Mouse (Mus musculus) right cerebral cortex, postnatal 4 days (tissue): ENCODE measurements around the gene Pvr.
A peak's percentile ranks its signal among the peaks of the same experiment; 100 is the strongest.

Source experiments
- DNase-seq: peaks from one replicate; pipeline ENCODE4 v3.0.0-alpha.2; 2022

The Pvr gene

GRCm38 (mm10) chr7:19920506-19921261, at the start of gene Pvr:
Gene Pvr (minus strand): TSS chr7:19921160.
- DNase-seq: peak; percentile 68

GRCm38 (mm10) chr7:19970196-19970595, 49.2 kb upstream of the Pvr start:
- no peak for DNase-seq

- no peak for DNase-seq
Observed at GRCm38 (mm10) chr7:19969541-19970090, 48.7 kb upstream of the Pvr start.

- DNase-seq: no peak
Observed at GRCm38 (mm10) chr7:19969106-19969505, 48.1 kb upstream of the Pvr start.

GRCm38 (mm10) chr7:19964985-19965579, 44.1 kb upstream of the Pvr start, which contains the start of gene Ceacam20:
Gene Ceacam20 (plus strand): TSS chr7:19965412.
- DNase-seq: no peak

- DNase-seq: no peak
Observed at GRCm38 (mm10) chr7:19962423-19962822, 41.5 kb upstream of the Pvr start.

DNA sequence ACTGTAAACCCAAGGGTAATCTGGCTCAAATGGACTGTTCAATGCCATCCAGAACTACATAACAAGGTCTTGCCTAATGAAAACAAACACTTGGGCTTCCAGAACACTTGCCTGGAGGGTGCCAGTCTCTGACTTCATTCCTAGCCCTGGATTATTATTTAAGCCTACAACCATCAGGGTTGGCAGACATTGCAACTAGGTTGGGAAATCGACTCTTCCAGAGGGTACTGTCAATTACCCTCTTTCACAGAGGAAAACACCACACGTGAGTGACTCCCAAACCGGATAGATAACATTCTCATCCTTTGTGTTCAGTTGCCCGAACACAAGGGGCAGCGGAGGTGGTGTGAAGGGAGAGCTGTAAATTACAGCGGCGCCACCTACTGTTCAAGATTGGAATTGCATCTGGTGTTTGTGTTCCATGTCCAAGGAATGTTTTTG, 35.4 kb upstream of the Pvr start:
- DNase-seq: peak; percentile 86

DNA sequence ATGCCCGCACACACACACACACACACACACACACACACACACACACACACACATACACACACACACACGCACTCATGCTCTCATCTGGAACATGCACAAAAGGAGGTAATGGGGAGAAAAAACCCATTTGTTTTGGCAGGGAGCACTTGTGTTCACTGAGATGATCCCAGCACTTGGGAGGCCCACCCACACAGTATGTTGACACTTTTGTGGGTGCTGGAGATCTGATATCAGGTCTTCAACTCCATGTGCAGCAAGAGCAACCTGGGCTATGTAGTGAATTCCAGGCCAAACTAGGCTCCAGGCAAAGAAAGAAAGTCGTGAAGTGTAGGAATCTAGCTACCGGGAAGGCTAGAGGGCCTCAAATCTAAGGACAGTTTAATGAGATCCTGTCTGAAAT, 34.9 kb upstream of the Pvr start:
- DNase-seq: no peak

DNA sequence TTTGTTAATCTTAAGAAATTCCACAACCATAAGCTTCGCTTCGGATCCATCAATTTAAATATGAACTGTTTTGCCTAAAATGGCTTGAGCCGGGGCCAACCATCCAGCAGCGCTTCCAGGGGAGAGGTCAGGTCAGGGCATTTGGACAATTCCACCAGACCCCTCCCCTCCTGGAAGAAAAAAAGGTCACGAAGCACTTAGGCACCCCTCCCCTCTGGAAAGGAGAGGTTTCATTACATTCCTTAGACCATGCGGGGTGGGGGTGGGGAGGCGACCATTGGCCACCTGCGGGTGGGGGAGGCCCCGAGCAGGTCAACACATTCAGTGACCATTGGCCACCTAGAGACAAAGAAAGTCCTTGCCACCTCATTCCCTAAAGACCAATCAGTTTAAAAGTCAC, 32.1 kb upstream of the Pvr start:
- DNase-seq: no peak

DNA sequence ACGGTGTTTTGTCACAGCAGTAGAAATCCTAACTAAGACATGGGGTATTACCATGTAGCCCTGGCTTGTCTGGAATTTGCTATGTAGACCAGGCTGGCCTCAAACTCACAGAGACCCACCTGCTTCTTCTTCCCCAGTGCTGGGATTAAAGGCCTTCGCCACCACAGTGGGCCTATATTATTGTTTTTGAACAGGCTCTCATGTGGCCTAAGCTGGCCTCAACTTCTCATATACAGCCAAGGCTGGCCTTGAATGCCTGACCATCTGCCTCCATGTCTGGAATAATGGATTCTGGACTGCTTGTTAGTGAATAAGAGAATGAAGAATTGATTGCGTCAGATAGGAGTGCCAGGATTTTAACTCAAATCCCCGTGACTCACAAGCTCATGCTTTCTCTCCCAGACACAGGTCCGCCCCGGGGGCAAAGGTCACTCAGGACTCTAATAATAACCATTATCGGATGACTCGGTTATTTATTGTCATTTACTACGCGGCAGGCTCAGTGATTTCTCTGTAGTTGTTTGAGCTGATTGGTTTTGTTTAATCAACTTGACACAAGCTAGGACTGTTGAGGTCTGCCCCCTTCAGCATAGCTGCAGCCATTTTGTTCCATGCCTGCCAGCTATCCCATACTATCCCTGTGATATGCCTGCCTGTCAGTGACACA, 31.5 kb upstream of the Pvr start:
- DNase-seq: no peak

- no peak for DNase-seq
Observed at GRCm38 (mm10) chr7:19950589-19950988, 29.6 kb upstream of the Pvr start, which contains the start of gene Igsf23. Gene Igsf23 (minus strand): TSS chr7:19950756.

GRCm38 (mm10) chr7:19949996-19950395, 29.0 kb upstream of the Pvr start:
- no peak for DNase-seq

- no peak for DNase-seq
Observed at GRCm38 (mm10) chr7:19948956-19949355, 28.0 kb upstream of the Pvr start.

DNA sequence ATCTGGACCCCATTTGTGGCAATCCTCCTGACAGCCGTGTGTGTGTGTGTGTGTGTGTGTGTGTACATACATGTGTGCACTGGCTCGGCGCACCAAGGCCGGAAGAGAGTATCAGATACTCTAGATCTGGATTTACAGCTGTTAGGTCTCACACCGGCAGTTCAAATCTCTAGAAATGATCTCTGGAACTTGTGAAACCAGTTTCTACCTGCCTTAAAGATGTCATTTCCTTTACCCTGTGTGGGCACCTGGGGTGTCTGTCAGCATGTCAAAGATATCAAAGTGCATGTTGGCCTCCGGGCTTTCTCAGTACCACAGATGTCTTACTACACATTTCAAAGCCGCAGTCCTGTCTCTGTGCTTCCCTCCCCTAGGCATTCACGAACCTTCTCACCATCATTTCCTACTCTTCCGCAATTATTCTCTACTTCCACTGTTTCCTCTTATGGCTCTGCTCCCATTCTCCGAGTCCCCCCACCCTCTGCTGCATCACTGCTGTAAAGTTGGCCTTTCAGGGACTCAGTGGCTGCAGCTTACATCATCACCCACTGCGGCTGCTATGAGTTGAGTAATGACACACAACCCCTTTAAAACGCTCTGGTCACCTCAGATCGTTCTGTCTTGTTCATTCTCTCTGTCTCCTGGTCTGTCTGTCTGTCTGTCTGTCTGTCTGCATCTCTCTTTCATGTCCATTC, 25.0 kb upstream of the Pvr start:
- DNase-seq: no peak

- DNase-seq: no peak
Observed at GRCm38 (mm10) chr7:19945201-19945600, 24.2 kb upstream of the Pvr start.

- no peak for DNase-seq
Observed at GRCm38 (mm10) chr7:19944709-19945108, 23.7 kb upstream of the Pvr start.

DNA sequence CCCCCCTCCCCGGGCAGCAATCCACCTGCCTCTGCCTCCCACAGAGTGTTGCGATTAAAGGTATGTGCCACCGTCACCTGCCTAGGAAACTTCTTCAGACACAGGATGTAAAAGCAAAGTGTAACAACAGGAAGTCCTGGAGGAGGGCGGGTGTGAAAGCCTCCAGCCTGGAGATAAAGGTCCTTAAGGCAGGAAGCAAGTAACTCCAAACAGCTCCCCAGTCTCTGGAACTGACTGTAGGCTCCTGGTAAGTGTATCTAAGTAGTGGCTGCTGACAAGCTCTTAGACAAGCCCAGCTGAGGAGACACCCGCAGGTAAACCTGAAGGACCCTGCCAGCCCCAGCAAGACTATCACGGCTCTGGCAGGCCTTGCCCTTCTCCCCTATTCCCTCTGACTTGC, 19.3 kb upstream of the Pvr start:
- DNase-seq: no peak

DNA sequence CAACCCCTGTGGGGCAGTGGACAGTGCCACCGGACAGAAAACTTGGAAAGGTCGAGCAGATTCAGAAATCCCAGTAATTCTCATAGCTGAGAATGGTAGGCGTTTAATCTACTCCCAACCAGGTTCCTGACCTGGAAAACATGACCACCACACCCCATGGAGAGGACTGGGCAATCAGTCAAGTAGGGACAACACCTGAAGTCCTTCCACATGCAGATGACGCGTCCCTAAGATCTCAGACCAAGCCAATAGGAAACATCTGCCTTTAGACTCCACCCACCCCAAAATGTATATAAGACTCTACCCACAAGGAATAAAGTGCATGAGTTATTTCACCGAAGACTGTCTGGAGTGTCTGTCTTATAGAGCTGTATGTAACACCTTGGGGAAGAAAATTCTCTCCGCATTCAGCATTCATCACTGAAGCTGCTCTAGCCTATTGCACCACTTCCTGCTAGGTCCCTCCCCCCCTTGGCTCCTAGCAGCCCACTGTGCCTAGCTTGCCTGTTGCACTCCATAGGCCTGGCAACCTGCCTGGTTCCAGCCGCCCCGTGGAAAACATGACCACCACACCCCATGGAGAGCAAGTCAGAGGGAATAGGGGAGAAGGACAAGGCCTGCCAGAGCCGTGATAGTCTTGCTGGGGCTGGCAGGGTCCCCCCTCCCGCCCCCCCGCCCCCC, 18.7 kb upstream of the Pvr start:
- DNase-seq: peak; percentile 51

DNA sequence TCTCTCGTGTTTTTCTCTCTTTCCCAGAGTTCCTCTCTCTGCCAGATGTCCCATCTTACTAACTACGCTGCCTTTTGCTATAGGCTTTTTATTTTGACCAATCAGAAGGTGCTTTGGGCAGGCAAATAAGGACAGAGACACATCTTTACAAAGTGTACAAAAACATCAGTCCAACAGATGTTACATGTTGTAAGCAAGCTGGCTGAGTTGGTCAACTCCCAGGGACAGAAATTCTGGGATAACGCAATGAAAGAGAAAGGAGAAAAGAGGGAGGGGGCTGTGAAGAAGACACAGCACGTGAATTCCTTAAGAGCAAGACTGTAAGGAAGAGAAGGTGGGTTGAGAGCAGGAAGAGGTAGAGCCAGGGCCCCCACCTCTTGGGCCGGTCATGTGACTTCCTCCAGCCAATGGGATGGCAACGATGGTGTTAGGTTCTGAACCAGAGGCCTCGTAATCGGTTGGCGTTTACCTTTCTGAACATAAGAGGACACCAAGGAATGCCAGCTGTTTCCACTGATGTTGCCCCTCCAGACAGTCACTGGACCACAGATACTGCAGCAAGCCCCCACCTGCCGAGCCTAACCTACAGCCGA, 16.4 kb upstream of the Pvr start:
- DNase-seq: no peak

- DNase-seq: no peak
Observed at GRCm38 (mm10) chr7:19935961-19936360, 15.0 kb upstream of the Pvr start.

DNA sequence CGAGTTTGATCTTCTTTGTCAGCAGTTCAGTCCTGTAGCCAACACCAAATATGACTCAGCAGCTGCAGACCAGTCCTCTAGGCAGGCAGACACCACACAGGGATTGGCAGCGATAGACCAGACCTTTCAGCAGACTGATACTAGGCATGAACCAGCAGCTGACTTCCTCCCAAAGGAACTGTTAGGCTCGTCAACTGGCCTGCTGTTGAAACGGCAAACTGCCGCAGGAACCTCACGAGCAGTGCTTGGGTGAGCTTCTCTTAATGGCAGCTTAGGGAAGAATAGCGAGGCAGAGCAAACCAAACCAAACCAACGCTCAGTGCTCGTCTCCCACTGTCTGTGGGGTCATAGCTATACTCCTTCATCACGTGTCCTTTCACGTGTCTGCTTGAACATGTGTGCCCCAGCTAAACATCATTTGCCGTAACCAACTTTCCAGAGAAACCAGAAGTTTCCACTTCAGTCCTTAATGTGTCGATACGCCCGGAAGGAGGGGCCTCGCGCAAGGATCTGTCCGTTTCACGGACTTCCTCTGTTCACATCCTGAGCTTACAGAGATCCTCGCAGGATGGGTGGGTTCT, 14.3 kb upstream of the Pvr start:
- no peak for DNase-seq
